ENCODE assay signal across 15 mouse cellular contexts in genomic region chr12:75412964-75413363, GRCm38 (mm10). TPM values are rescaled to one million over a fixed set of nuclear protein-coding genes. Genes with fewer than 3 reads are reported as not detected.
DNase-seq lines count a peak whose midpoint lies in the region; ATAC-seq and TF ChIP-seq lines count a peak whose summit lies in the region.
"Had no signal": no experiment of that assay in that cellular context is flagged by ENCODE, and none has a peak within 500 bp of the region (broad histone marks: within the 10 kb centered on the region; RNA-seq: fewer than 3 reads in every experiment).

No protein-coding gene starts in this region.

- no peak for ATAC-seq in intestine, embryonic 14.5 days (replicated peaks; ENCODE audit: low FRiP score, low TSS enrichment, low read depth)
- ATAC-seq in intestine, postnatal 0 days, result no peak
- ATAC-seq in hindbrain, embryonic 13.5 days (ENCODE audit: low FRiP score), result no peak

- DNase-seq in intestine, embryonic 14.5 days (ENCODE audit: low spot score), result no peak
- DNase-seq in thymus, postnatal 0 days (ENCODE audit: low spot score), result peak; percentile 15
- DNase-seq in thymus, postnatal 4 days, result no peak
- peak; percentile 64 for DNase-seq in lung, postnatal 25 days (ENCODE audit: low spot score)
- no peak for DNase-seq in adrenal gland, postnatal 10 days
- DNase-seq in right cerebral cortex, adult 2 months (ENCODE audit: low spot score in 2 of 2), result no peak
- DNase-seq: cerebellum, adult 8-10 months; right cerebral cortex, postnatal 14 days had no signal

- no peak overlapping the region for H3K9ac ChIP-seq in intestine, embryonic 14.5 days (ENCODE audit: low read length)
- H3K9ac ChIP-seq in intestine, postnatal 0 days (ENCODE audit: low read depth, low read length), result no peak overlapping the region
- H3K9ac ChIP-seq in hindbrain, embryonic 13.5 days, result no peak overlapping the region
- H3K9ac ChIP-seq: heart, embryonic 15.5 days had no signal

- H3K27ac ChIP-seq in intestine, embryonic 14.5 days (ENCODE audit: low read depth), result no peak overlapping the region
- no peak overlapping the region for H3K27ac ChIP-seq in intestine, postnatal 0 days (ENCODE audit: low read depth, low read length)
- H3K27ac ChIP-seq in hindbrain, embryonic 13.5 days, result no peak overlapping the region
- H3K27ac ChIP-seq: heart, embryonic 15.5 days had no signal

- TF ChIP-seq CTCF in intestine, postnatal 0 days (IDR thresholded peaks at IDR 0.05; ENCODE audit: low read depth), result no peak

- WGBS in intestine, embryonic 14.5 days, result 52% methylated on average over 9 of the region's 9 CpGs
- 55% methylated on average over 9 of the region's 9 CpGs for WGBS in intestine, postnatal 0 days
- WGBS in hindbrain, embryonic 13.5 days, result 87% methylated on average over 9 of the region's 9 CpGs

- H3K4me2 ChIP-seq in intestine, embryonic 14.5 days (ENCODE audit: low read length), result peak overlapping the region; percentile 31
- H3K4me2 ChIP-seq in intestine, postnatal 0 days (replicated peaks; ENCODE audit: low read depth), result no peak overlapping the region
- no peak overlapping the region for H3K4me2 ChIP-seq in hindbrain, embryonic 13.5 days
- H3K4me2 ChIP-seq: heart, embryonic 15.5 days had no signal

- no peaks in the 10 kb centered on the region for H3K4me1 ChIP-seq in intestine, embryonic 14.5 days (replicated peaks; ENCODE audit: control insufficient read depth, insufficient read depth, low read length)
- no peaks in the 10 kb centered on the region for H3K4me1 ChIP-seq in intestine, postnatal 0 days (replicated peaks; ENCODE audit: control insufficient read depth, insufficient read depth, low read length)
- no peaks in the 10 kb centered on the region for H3K4me1 ChIP-seq in hindbrain, embryonic 13.5 days (replicated peaks)
- H3K4me1 ChIP-seq: heart, embryonic 15.5 days had no signal

- H3K27me3 ChIP-seq in intestine, embryonic 14.5 days (replicated peaks; ENCODE audit: control insufficient read depth, insufficient read depth, low read length), result no peaks in the 10 kb centered on the region
- no peaks in the 10 kb centered on the region for H3K27me3 ChIP-seq in intestine, postnatal 0 days (replicated peaks; ENCODE audit: control insufficient read depth, insufficient read depth, low read length)
- H3K27me3 ChIP-seq in hindbrain, embryonic 13.5 days, result no peaks in the 10 kb centered on the region
- H3K27me3 ChIP-seq: heart, embryonic 15.5 days had no signal

- no peaks in the 10 kb centered on the region for H3K9me3 ChIP-seq in intestine, embryonic 14.5 days (ENCODE audit: control insufficient read depth, low read length)
- H3K9me3 ChIP-seq in intestine, postnatal 0 days (ENCODE audit: control insufficient read depth), result no peaks in the 10 kb centered on the region
- no peaks in the 10 kb centered on the region for H3K9me3 ChIP-seq in hindbrain, embryonic 13.5 days
- H3K9me3 ChIP-seq: heart, embryonic 15.5 days had no signal

- H3K36me3 ChIP-seq in intestine, embryonic 14.5 days (ENCODE audit: control insufficient read depth, insufficient read depth, low read length), result no peaks in the 10 kb centered on the region
- H3K36me3 ChIP-seq in intestine, postnatal 0 days (ENCODE audit: control insufficient read depth, insufficient read depth), result no peaks in the 10 kb centered on the region
- no peaks in the 10 kb centered on the region for H3K36me3 ChIP-seq in hindbrain, embryonic 13.5 days
- H3K36me3 ChIP-seq: heart, embryonic 15.5 days had no signal

- H3K4me3 ChIP-seq in intestine, embryonic 14.5 days (ENCODE audit: low read depth, low read length), result 0 out of 2 replicates have a peak overlapping the region, but pooled peaks have one; percentile 13
- H3K4me3 ChIP-seq in intestine, postnatal 0 days (ENCODE audit: low read depth, low read length), result no peak overlapping the region
- H3K4me3 ChIP-seq in hindbrain, embryonic 13.5 days, result no peak overlapping the region
- H3K4me3 ChIP-seq: heart, embryonic 15.5 days; myocyte had no signal

RNA-seq across cellular contexts. Expression of gene Gphb5, which starts 3.6 kb away (rescaled TPM):
- polyA plus RNA-seq in intestine, embryonic 14.5 days (2014; fragmentation: Nextera tagmentation; extraction: Ambion mirVana), result not detected in 2 replicates
- not detected in 2 replicates for polyA plus RNA-seq in intestine, postnatal 0 days (2015; fragmentation: Nextera tagmentation; extraction: Ambion mirVana)
- polyA plus RNA-seq in thymus, postnatal 0 days (2015; fragmentation: Nextera tagmentation; extraction: Ambion mirVana), result 0.08 TPM in 2 replicates
- total RNA-seq in adrenal gland, postnatal 10 days (2021), result not detected
- polyA plus RNA-seq in hindbrain, embryonic 13.5 days (2015; fragmentation: Nextera tagmentation; extraction: Ambion mirVana), result not detected in 2 replicates
- total RNA-seq: adrenal gland, postnatal 4 days; left cerebral cortex, adult 8-10 months had no signal
- polyA plus RNA-seq: heart, embryonic 15.5 days; kidney, embryonic 16.5 days; myocyte had no signal

Comparison
In these comparisons a context has a peak if more than half of its experiments do, and no peak if none do; other contexts are left out.
1. DNase-seq: peak in thymus, postnatal 0 days (single experiment) and lung, postnatal 25 days (single experiment); none in intestine, embryonic 14.5 days (single experiment), thymus, postnatal 4 days (single experiment), adrenal gland, postnatal 10 days (single experiment) and right cerebral cortex, adult 2 months (0 of 2).